Mouse (Mus musculus) frontal cortex, postnatal 25 days (tissue): ENCODE measurements at regions not wholly inside any gene's neighbourhood (a gene's known extent, or its start where the extent isn't known, plus 50 kb on each side); places are given as distances from the start of the nearest gene placed in this dataset.

Experiments used
- DNase-seq, 2 experiments: peaks; one replicate each; pipeline ENCODE4 v3.0.0; 2022; ENCODE audit warnings: low spot score in 2 of 2

DNA sequence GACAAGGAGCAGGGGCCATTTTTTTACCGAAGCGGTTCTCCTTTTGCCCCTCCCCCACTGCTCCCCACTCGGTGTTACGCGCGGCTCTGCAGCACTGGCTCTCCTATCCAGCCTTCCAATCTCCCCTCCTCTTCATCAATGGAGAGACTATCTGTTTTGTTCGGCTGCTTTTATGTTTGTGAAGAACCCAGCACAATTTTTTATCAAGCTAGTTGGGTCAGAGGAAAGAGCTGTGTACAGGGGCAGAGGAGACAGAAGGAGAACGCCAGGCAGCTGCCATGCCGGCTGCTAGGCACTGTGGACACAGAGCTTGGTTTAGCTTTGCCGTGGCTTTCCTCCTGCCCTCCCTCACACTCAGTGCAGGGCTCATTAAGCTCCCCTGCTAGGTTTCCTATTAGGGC, 280.3 kb downstream of the Sox11 start:
- no peak for DNase-seq

DNA sequence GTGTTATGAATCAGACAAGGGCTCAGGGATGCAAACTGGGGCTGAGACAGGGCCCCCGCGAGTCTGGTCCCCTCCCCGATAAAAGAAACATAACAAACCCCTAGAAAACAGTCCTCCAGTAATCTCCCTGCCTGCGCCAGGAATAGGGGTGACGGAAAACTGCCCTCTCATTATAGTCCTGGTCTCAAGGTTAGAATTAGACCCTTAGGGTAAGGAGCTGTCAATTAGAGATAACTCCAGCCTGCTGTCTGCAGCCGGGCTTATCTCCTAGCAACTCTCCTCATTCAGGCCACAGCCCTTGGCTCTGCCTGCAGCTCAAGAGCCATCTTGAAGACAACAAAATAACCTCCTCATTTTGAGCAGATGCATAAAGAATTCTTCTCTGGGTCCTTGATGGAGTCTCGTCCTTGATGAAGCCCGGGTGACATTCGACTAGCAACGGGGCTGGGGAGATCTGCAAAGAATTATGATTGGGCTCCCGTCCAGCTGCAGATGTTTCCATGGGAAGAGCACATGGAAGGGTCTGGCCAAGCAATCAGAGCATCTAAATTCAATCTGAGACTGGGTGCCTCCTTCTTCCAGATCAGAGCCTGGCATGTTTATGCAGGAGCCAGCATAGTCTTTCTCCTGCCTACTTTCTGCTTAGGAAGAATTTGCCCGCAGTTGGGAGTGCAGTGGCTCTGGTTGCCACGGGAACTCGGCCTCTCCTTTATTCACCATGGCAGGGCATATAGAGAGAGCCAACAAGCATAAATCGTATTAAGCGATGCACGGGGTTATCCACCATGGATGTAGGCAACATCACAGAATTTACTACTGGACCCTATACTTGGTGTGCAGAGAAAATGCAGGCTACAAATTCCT, 281.2 kb downstream of the Sox11 start:
- DNase-seq: no peak

DNA sequence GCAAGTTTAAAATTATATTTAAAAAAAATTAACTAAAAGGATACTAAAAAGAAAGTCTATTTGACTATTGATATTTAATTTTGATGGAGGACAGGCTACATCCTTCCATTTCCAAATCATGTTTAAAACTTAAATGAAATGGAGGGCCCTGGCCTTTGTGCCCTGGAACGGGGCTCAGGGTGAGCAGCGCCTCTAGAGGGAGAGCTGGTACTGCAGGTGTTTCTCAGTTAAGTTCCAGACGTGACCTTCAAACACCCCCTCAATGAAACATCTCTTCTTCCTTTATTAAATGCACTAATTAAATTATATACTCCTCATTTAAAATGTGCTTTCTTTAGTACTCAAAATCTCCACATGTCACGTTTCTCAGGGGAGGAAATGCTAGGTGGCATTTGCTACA, 282.5 kb downstream of the Sox11 start:
- no peak for DNase-seq

DNA sequence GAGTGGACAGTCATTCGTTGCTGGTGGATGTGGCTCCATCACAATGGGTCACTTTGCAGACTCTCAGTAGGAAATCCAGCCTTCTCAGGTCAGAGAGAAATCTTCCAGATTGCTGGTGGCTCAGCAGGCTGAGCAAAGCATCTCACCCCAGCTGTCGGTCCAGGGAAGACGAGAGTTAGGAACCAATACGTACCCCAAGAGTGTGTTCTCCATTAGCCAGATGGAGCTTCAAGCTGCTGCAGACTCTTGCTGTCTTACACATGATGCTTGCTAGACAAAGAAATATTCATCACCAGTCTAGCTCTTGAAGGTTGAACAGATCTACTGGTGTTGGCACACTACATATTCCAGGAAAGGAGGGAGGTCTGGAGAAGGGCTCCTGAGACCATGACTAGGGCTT, 288.0 kb downstream of the Sox11 start:
- DNase-seq: no peak

DNA sequence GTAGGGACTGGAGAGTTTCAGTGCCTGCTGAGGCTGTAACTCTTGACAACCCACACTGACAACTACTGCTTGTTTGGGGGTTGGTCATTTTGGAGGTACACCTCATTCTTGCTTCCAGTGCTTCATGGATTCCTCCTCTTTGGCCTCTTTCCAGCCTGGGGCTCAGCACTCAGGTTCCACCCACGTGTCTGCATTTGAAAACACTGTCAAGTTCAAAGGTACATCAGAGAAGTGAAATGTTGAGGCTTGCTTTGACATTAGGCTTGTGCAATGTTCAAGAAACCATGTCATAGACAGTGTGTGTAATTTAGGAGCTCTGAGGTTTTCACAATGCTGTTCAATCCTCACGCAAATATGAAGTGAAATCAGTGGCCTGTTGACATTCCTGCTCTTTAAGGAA, 304.5 kb downstream of the Sox11 start:
- DNase-seq: no peak

DNA sequence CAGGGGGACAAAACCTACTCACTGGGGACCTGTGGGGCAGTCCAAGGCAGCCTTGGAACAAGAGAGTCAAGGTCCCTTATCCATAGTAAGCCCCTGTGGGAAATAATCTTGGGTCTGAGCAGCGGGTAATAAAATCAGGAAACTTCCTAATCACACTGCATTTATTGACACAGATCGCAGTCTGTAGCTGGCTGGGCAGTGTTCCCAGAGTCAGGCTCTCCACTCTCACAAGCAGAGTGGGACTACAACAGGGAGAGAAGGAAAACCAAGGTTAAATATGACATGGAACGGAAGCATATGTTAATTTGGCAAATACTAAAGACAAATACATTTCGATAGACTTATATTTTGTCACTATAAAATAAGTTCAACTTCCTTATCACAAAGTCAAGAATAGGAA, 322.6 kb downstream of the Sox11 start:
- no peak for DNase-seq

DNA sequence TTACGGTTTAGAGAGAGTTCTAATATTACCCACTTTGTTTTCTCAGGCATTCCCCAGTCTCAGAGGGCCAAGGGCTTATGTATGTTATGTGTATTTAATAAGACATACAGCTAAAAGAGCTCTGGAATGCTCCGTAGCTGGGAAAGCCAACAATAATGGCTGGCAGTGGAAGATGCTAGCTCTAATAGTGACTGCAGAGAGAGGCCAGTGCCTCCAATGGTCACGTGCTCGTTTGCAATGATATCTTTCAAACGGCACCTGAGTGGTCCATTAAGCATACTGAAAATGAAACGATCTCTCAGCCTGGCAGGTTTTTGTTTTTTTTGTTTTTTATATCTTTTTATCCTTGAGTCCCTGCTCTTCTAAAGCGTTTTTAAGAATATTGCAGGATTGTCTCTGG, 324.0 kb downstream of the Sox11 start:
- DNase-seq: no peak

DNA sequence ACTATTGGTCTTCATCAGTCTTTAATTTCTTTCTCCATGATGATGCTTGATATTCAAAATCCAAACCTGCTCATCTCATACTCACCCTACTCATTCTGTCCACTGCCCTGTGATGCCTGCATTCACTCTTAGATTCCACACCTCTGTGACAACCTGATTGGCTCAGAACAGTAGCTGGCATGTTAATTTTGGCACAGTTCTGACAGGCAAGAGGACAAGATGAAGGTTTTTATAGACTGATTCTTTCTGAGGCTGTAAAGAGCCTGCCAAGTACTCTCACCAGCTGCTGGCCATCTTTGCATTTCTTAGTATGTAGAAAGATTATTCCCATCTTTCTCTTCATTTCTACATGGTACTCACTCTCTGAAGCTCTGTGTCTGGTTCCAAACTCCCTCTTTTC, 343.1 kb downstream of the Sox11 start:
- no peak for DNase-seq

DNA sequence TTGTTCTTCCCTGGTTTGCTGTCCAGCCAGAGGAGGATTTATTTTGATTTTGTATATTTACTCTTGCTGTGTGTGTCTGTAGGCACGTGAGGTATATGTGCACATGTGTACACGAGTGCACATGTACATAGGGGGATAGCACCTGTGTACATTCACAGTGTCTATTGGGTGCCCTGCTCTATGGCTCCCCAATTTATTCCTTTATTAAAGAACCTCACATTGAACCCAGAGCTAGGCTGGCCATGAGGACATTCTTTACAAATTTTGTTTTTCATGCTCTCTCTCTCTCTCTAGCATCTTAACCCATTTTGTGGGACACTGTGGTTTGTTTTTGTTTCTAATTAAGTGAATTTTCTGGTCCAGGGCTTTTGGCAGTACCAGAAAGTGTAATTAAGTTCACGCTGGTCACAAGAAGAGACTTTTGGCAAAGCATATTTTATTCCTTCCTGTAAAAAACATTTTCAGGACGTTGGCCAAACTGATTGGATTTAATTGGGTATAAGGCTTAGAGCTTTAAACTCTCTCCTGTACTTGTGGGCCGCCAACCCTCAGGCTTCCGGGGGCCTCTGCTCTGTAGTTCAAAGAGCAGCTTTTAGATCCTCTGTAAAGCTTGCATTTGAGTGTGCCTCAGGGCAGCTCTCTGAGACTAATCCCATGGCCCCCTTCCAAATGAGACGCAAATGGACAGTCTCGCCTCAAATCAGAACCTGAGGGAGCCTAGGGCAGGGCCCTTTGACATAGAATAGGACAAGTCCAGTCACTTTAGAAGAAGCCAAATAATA, 365.9 kb downstream of the Sox11 start:
- DNase-seq: no peak

DNA sequence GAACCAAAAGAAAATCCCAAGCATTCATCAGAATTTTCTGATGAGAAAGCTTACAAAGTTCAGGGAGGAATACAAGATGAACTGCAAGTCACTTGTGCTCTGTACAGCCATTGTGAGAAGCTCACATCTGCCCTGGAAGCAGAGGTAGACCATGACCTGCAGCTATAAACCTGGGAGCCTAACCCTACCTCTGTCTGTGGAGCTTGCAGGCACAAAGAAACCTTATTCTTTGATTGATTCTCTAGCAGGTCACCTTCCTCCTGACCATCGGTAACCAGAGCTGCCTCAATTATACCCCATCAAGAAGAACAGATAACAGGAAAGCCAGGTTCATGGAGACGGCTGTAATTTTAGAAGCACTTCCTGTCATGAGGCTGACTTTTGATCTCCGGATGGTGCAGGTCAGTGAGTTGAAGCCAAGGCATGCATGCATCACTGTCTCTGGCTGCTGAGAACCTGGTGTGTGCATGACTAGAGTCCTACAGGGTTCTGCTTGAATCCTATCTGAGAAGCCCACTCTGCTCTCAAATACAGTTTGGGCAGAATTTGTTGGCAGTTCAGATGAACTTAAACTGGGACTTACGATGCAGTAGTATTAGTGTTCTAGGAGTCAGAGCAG, 369.8 kb downstream of the Sox11 start:
- no peak for DNase-seq

DNA sequence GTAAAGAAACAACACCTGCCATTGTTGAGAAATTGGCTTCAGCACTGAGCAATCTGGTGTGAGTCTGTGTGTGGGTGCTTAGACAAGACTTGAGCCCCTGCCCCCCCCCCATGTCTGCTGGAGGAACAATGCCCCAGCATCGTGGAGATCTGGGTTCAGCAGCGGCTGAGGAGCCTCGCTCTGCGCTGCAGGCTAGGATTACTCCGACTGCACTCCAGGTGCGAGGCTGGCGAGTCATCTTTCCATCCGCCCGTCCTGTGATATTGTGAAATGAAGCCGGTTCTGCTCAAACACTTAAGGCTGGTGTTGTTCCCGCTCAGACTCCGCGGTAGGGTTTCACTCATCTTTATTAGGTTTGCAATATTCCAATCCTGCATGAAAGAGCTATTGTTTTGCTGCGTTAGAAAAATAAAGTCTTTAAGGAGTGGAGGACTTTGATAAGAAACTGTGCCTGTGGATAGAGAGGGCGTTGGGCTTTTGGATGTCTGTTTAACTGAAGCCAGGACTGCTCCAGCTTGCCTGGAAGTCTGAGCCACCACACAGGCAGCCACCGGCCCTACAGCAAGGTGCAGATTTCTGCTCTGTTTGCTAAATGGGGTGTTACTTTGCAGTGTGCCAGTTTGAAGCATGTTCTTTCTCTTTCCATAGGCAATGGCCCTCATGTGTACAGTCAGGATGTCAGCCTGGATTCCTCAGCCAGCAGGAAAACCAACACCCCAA, 375.2 kb downstream of the Sox11 start:
- DNase-seq: no peak

DNA sequence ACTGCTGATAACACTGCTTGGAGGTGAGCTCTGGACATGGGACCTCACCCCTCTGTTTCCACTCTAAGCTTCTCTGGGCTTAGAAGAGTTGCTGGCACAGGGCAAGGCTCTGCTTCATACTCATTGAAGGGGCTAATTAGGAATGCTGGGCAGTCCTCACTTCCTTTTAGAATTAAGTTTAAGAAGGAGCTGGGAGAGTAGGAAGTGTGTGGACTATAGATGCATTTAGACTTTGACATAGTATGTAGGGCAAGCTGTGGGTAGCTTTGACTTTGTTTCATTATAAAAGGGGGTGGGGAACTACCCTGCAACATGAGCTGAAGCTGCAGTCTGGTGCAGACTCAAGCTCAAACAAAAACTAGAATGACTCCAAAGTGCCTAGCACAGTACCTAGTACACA, 378.5 kb downstream of the Sox11 start:
- DNase-seq: no peak

DNA sequence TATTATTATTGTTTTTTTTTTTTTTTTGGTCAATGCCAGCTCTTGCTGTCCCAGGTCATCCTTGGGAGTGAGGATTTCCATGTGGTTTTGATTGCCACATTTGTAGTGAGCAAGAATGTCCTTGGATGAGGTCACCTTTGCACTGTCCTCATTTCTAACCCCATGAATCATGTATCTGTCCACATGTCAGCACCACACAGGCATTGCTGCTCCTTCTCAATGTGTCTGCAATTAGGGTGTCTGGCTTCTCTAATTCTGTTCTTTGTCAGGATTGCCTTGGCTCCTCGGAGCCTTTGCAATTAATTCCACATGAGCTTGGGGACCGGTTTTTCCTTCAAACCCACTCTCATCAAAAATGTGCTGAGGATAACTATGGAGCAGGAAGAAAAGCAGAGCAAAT, 402.5 kb downstream of the Sox11 start:
- DNase-seq: no peak

DNA sequence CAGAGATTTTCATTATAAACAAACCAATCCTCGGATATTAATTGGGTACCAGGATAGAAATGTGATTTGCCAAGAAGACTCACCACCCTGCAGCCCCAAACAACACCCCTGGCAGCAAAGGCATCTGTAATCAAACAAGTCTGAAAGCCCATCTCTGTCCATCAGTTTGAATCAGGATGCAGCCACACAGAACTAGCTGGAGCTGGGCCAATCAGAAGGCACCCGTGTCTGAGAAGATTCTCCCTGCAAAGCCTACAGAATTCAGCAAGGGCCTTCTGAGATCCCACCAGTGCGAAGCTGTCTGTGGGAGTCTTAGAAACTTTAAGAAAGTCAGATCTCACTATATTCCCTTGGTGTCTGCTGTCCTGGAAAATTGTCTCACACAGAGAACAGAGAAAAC, 404.5 kb downstream of the Sox11 start:
- DNase-seq: no peak

DNA sequence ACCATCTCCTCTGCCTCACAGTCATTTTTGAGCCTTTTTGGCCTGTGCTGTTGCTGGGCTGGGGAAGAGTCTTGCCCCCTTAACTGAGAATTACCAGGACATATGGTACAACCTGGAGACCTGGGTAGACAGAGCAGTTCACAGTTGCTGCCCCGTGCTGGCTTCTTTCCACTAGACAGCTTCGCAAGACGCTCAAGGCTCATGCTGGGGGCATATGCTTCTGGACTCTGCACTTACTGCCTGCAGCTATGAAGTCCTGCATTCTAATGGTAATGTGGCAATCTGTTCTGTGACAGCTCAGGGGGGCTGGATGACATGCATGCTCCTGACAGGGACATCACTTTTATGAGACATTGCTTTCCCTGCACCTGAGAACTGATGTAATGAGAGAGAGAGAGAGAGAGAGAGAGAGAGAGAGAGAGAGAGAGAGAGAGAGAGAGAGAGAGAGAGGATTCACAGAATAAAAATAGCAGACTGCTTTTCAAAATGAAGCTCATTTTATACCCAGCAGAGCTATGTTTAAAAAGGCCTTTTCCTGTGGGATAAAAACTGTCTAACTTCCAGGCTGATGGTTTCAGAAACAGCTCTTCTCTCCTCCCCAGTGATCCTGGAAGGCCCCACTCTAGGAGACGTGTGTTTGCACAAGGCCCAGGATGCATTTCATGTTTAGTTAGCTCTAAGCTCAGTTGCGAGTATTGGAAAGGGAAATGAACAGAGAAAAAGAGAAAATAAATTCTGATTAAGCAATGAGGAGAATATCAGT, 405.5 kb downstream of the Sox11 start:
- no peak for DNase-seq

DNA sequence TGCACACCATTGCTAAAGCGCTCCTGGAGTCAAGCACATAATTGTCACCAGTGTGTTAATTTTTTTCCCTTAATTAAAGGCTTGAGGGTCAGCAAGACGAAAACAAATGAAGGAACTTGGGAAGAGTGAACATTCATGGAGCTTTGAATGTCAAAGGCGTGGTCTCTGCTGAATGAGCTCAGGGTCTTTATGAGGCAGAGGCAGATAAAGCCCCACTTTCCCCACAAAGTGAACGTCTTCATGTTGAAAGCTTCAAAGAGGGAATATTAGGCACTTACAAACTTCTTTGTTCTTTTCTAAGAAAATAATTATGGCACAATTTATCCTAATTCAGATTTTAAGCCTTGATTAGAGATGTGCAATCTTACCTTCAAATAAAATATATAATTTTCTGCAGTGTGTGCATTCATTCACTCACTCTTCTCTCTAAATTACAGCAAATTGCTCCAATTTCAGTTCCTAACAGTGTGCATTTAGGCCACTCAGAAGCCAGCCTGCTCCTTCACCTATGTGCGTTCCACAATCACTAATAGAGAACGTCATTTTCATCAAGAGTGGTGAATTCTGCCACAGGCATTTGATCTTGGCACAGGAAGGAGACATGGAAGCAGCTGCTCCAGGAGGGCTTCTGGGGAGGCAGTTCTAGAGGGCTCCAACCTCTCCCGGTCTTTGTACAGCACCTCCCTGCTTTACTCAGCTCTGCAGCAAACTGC, 412.1 kb downstream of the Sox11 start:
- DNase-seq: no peak

DNA sequence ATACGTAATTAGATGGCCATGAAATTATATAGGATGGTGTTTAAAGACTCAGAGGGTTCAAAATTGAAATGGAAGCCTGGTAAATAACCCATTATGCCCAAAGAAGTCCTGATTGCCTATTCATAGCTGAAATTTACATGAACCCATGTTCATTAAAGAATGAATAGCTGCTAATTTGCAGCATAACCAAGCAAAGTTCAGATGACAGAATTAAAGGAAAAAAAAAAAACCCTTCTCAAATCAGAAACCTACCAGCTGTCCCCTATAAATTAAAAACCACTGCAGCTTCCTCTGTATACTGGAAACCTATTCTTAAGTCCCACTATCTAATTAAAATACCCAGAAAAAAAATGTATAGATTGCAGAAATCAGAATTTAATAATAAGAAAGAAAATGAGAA, 436.2 kb downstream of the Sox11 start:
- DNase-seq: no peak

DNA sequence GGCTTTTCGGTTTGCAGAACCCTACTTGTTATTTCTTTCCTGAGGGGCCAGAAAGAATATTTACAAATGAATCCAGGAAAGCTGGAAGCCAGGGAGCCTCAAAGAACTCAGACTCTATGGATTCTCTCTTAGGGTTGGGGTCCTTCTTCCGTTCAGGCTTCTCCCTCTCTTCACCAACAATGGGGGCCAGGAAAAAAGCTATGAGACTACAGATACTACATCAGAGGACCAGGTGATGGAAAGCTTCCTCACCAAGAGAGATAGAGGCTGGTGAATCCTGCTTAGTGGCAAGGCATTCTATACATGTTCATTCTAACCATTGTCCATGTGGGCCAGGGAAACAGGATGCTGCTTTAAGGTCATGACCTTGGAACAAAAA, 434.9 kb downstream of the Cmpk2 start:
- no peak for DNase-seq

DNA sequence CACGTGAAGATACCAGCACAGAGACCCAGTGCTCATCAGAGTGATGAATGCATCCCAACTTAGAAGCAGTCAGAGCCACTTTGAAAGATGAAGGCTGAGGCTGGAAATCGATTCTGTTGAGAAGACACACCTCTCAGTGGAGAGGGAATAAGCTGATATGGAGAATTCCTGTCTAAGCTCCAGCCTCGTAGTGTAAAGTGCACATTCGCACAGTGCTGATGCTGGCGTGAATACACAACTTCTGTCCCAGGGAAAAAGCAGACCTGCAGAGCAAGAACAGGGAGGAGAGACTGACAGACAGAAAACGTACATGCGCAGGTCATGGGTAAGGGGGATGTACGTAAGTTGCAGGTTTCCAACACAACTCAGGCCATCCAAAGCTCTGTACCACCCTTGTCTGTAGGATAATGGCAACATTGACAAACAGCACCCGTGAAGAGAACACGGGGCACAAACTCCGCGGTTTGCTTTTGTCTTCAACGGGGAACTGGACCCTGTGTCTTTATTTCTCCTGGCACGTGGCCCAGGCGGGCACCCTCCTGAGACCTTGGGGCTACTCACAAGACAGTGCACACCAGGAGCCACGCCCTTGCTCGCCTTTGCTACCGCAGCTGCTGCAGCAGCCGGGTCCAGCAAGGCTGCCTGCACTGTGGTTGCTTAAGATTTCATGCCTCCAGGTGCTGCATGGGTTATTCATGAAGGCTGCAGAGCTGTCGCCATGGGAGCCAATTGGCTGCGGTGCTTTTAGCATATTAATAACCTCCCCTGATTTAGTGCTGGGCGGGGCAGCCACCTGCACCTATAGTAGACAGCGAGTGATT, 434.3 kb downstream of the Cmpk2 start:
- DNase-seq: peak; percentile 15 to 21

DNA sequence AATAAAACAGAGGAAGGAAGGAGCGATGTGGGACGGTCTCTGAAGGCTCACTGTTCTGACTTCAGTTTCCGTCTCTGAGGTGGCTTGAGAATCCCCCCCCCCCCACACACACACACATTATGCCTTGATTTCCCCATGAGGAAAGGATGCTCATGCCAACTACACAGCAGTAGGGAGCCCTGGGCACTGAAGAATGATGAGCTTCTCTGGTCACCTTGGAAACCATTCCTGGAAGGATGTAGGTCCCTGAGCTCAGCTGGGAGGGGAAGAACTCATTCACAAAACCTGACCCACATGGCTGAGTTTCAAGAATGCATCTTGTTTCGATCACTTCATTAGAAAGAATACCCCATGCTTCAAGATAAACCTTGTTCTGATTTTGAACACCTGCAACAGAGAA, 422.2 kb downstream of the Cmpk2 start:
- no peak for DNase-seq
